Mouse (Mus musculus): ENCODE measurements around the gene Marcksl1.

- peak; percentile 25; the same call in 1 of the 2 replicates for TF ChIP-seq CTCF (conservative IDR thresholded peaks at IDR 0.05; ENCODE audit: insufficient read depth, insufficient read length, low read depth, low read length)
- TF ChIP-seq POLR2A (IDR thresholded peaks at IDR 0.05; ENCODE audit: low read depth, low read length), result no peak
Measured at GRCm38 (mm10) chr4:129541868-129542591, 28.6 kb downstream of the Marcksl1 start.
